Mouse (Mus musculus) stomach, postnatal 0 days (tissue): Measurements from ENCODE around the gene Mamdc4. TPM values are rescaled to one million over a fixed set of nuclear protein-coding genes. Genes with fewer than 3 reads are reported as not detected.

Experiments used
- ATAC-seq: fragments of 200-750 bp; cut with Nextera tagmentation; 2 replicates; pipeline ENCODE4 v1.8.0; 2017; ENCODE audit not compliant: low FRiP score, low TSS enrichment
- DNase-seq: peaks from one replicate; pipeline ENCODE4 v3.0.0-alpha.2; 2016; ENCODE audit warnings: low spot score
- H3K27ac ChIP-seq: fragments of 300-500 bp; sonication (generic); replicated peaks from 2 replicates; pipeline ENCODE4 v1.5.1; 2014; ENCODE audit warnings: mild to moderate bottlenecking, control low read depth
- H3K27me3 ChIP-seq: fragments of 300-500 bp; sonication (generic); 2 replicates; pipeline ENCODE4 v1.6.1; 2014; ENCODE audit warnings: low read length; ENCODE audit not compliant: control insufficient read depth, insufficient read depth
- H3K36me3 ChIP-seq: fragments of 300-500 bp; sonication (generic); 2 replicates; pipeline ENCODE4 v1.6.1; 2014; ENCODE audit warnings: low read length, mixed read lengths; ENCODE audit not compliant: control insufficient read depth, insufficient read depth
- H3K4me1 ChIP-seq: fragments of 300-500 bp; sonication (generic); replicated peaks from 2 replicates; pipeline ENCODE4 v1.6.1; 2014; ENCODE audit warnings: antibody characterized with exemption; ENCODE audit not compliant: control insufficient read depth, insufficient read depth
- H3K4me2 ChIP-seq: fragments of 300-500 bp; sonication (generic); replicated peaks from 2 replicates; pipeline ENCODE4 v1.6.1; 2014; ENCODE audit warnings: low read depth, mild to moderate bottlenecking, control low read depth, moderate library complexity
- H3K4me3 ChIP-seq: fragments of 300-500 bp; sonication (generic); 2 replicates; pipeline ENCODE4 v1.5.1; 2014; ENCODE audit warnings: low read depth, low read length, control low read depth
- H3K9ac ChIP-seq: fragments of 300-500 bp; sonication (generic); 2 replicates; pipeline ENCODE4 v1.6.1; 2014; ENCODE audit warnings: mild to moderate bottlenecking, low read length, control low read depth, mixed read lengths
- H3K9me3 ChIP-seq: fragments of 300-500 bp; sonication (generic); 2 replicates; pipeline ENCODE4 v1.6.1; 2016; ENCODE audit warnings: low read length; ENCODE audit not compliant: control insufficient read depth
- CTCF ChIP-seq: IDR thresholded peaks from 2 replicates; pipeline ENCODE4 v1.5.1; 2016; ENCODE audit warnings: antibody characterized with exemption, low read depth, mild to moderate bottlenecking, moderate library complexity
- EP300 ChIP-seq: optimal IDR thresholded peaks from 2 replicates; pipeline ENCODE3; 2016; ENCODE audit warnings: antibody characterized with exemption
- WGBS: fragments of 180-500 bp; shearing (Covaris S2); extraction: QIAGEN DNeasy Blood & Tissue Kit; methylation state at CpG from one replicate; pipeline ENCODE4 v1.1.7; 2014; 5-methylcytosine and 5-hydroxymethylcytosine counted together
- polyA plus RNA-seq: library from polyadenylated mRNA; unstranded; fragments of >200 nt; fragmentation: Nextera tagmentation; extraction: Ambion mirVana; gene quantifications from 2 replicates; pipeline ENCODE4 v1.2.1, GENCODE M21; 2015

Mamdc4 gene
- polyA plus RNA-seq, 1 experiment from 2014 or later: 0.55 TPM

DNA sequence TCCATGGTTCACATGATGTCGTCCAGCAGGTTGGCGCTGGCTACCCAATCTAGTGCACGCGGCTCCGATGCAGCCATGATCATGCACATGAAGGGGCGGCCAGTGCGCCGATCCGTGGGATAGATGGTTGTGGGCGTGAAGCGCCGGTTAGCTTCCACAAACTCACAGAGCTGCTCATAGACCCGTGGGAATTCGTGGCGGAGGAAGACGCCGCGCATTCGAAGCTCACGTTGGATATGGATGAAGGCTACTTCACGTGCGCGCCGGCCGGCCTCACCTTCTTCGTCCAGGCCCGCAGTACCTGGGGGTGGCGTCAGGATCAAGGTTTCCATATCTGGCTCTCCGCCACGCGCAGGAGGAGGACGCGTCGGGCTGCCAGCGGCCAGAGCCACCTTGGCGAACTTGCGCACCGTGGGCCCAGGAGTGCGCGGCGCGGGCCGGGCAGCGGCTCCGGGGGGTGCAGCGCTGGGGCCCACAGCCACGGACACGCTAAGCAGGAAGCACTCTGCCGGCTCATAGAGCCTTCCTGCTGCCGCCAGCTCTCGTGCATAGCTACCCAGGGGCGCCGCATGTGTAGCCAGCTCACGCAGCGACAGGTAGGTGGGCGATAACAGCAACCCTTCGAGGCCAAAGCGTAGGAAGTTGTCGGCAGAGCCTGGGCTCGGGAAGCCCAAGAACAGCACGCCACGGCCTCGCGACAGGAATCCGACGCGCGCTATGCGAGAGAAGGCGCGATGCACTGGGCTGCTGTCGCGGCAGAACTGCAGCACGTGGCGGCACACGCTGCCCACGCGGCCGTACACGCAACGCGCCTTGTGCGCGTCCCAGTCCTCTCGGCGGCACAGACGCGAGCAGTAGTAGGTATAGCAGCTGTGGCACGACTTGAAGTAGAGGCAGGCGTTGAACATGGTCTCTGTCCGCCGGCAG is 2.6 kb upstream of the Mamdc4 start:
- no peak for TF ChIP-seq EP300
- no peak for TF ChIP-seq CTCF
- Histone ChIP-seq H3K9me3 (no peaks in the 10 kb centered on the region), H3K36me3 (no peaks in the 10 kb centered on the region), H3K9ac (0 out of 2 replicates have a peak overlapping the region, but pooled peaks have one; percentile 4), H3K27me3 (peaks cover 26% of the 10 kb centered on the region), H3K4me3 (peak overlapping the region; percentile 18; the same call in 1 of the 2 replicates), H3K27ac (no peak overlapping the region), H3K4me2 (peak overlapping the region; percentile 33; the same call in 1 of the 2 replicates), H3K4me1 (peaks cover 12% of the 10 kb centered on the region; the same call in 1 of the 2 replicates)
- 20% methylated on average over 92 of the region's 92 CpGs for WGBS
- DNase-seq: peak; percentile 40
- no peak for ATAC-seq

DNA sequence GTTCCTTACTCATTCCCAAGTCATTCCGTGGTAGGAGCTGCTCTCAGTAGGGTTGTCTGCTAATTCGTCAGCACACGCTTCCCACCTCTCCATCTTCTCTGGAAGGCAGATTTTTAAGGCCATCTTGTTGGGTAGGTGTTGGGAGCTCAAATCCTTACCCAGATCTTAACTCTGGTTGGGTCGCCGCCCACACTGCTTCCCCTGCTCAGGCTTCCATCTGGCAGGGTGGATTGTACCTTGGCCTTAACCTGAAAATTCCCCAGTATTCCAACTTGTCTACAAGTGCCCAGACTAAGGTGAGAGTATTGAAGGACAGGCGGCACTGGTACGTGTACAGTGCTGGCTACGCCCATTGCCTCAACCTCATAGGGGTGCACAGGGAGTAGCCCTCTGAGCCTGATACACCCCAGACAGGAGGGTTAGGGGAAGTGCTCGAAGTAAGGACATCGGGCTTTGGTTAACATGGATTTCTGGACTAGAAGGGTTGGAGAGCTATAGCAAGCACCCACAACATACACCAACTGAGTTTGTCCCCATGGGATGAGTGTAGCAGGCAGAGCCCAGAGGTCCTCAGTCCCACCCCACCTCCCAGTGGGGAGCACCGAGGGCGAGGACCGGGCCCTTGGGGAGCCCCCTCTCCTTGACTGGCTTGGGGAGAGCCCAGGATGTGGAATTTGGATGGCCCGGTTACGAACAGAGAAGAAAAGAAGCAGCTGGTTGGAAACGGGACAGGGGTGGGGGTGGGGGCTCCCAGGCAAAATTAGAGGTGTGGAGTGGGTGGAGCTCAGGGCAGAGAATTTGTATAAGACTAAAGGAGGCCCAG is 1.6 kb upstream of the Mamdc4 start:
- TF ChIP-seq CTCF (no peak), EP300 (no peak)
- H3K27me3 ChIP-seq: peaks cover 26% of the 10 kb centered on the region
- peaks cover 8% of the 10 kb centered on the region; the same call in 1 of the 2 replicates for H3K4me1 ChIP-seq
- no peak overlapping the region for H3K9ac ChIP-seq
- WGBS: 67% methylated on average over 16 of the region's 16 CpGs
- ATAC-seq: no peak
- H3K4me2 ChIP-seq: no peak overlapping the region
- H3K27ac ChIP-seq: peak overlapping the region; percentile 83; the same call in 1 of the 2 replicates
- no peak overlapping the region for H3K4me3 ChIP-seq
- H3K9me3 ChIP-seq: no peaks in the 10 kb centered on the region
- no peaks in the 10 kb centered on the region for H3K36me3 ChIP-seq
- DNase-seq: peak; percentile 13

DNA sequence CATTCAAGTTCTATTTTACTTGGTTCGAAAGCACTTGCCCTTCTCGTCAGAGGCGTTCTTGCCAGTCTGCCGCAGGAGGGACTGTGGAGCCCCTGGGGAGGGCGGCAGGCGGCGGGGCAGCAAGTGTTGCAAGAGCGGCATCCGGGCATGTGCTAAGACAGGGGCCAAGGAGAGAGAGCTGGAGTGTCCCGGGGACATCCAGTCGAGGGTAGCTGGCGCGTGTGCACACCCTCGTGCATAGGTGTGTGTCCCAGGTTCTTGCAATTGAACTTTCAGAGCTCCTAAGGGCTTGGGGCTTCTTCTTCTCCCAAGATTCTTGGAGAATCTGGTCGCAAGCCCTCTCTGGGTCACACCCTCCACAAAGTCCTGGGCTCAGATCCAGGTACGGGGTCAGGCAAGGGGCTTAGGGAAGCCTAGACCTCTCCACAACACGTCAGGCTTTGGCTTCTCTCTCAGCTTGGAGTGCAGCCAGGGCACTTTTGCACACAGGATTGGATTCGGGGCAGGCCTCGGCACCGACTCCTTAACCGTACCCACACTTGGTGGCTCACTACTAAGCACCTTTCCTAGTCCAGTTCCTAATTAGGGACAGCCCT is 885 bp upstream of the Mamdc4 start:
- TF ChIP-seq EP300 (no peak), CTCF (no peak)
- DNase-seq (peak; percentile 51), ATAC-seq (no peak)
- H3K4me2 ChIP-seq: peak overlapping the region; percentile 80
- H3K9ac ChIP-seq: peak overlapping the region; percentile 55
- no peaks in the 10 kb centered on the region for H3K9me3 ChIP-seq
- WGBS: 10% methylated on average over 21 of the region's 21 CpGs
- no peaks in the 10 kb centered on the region for H3K36me3 ChIP-seq
- H3K27ac ChIP-seq: peak overlapping the region; percentile 83
- peaks cover 7% of the 10 kb centered on the region; the same call in 1 of the 2 replicates for H3K4me1 ChIP-seq
- H3K27me3 ChIP-seq: peaks cover 26% of the 10 kb centered on the region
- H3K4me3 ChIP-seq: peak overlapping the region; percentile 50

DNA sequence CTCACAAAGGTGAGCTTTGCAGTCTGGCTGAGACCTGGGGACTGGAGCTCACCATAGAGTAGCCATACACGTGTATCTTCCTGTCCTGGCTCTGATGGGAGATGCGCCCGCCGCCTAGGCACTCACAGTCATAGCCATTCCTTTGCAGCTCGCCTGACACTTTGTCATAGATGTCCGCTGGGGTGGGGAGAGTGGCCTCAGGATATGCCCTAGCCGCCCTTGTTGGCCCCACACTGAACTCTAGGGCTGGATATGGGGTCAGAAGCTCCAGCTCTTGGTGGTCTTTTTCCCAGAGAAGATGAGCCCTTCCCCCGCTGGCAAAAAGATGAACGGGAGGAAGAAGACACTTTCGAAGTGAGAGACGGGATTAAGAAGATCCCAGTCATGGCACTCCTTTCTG is 509 bp downstream of the Mamdc4 start:
- peak overlapping the region; percentile 48 for H3K9ac ChIP-seq
- peak overlapping the region; percentile 50 for H3K4me3 ChIP-seq
- H3K27me3 ChIP-seq: peaks cover 16% of the 10 kb centered on the region
- H3K9me3 ChIP-seq: no peaks in the 10 kb centered on the region
- peak overlapping the region; percentile 80 for H3K4me2 ChIP-seq
- H3K27ac ChIP-seq: 0 out of 2 replicates have a peak overlapping the region, but pooled peaks have one; percentile 49
- ATAC-seq (no peak), DNase-seq (peak; percentile 14)
- peaks cover 4% of the 10 kb centered on the region; the same call in 1 of the 2 replicates for H3K4me1 ChIP-seq
- 12% methylated on average over 11 of the region's 11 CpGs for WGBS
- no peaks in the 10 kb centered on the region; the same call in 1 of the 2 replicates for H3K36me3 ChIP-seq
- TF ChIP-seq EP300: no peak
- TF ChIP-seq CTCF: no peak

DNA sequence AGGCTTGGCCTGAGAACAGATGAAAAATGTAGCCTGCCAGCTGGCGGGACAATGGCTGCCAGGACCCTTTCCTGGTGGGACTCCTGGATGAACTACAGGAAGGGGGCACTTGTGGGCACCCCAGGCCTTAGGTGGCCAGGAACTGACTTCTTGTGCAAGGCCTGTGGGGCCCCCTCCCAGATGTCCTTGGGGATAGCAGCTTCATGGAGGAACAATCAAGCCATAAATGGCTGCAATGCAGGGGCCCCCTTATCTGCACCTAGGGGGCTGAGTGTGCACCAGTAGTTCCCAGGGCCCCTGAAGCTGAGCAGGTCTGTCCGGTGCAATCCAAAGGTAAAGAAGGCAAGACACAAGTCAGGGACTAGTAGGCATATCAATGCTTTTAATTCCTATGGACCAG is 1.6 kb downstream of the Mamdc4 start:
- no peak for DNase-seq
- H3K27ac ChIP-seq: no peak overlapping the region
- no peak for ATAC-seq
- H3K9me3 ChIP-seq: no peaks in the 10 kb centered on the region
- H3K4me3 ChIP-seq: no peak overlapping the region
- WGBS: 95% methylated on average over 2 of the region's 2 CpGs
- H3K27me3 ChIP-seq: peaks cover 10% of the 10 kb centered on the region; the same call in 1 of the 2 replicates
- TF ChIP-seq EP300 (no peak), CTCF (no peak)
- H3K36me3 ChIP-seq: no peaks in the 10 kb centered on the region; the same call in 1 of the 2 replicates
- H3K4me2 ChIP-seq: no peak overlapping the region
- H3K4me1 ChIP-seq: peaks cover 4% of the 10 kb centered on the region; the same call in 1 of the 2 replicates
- H3K9ac ChIP-seq: no peak overlapping the region
